Mouse (Mus musculus) retina, postnatal 1 day (tissue): Measurements from ENCODE around the gene Ppid.

Experiments
- DNase-seq: peaks from one replicate; pipeline ENCODE4 v3.0.0-alpha.2; 2012

Ppid gene

GRCm38 (mm10) chr3:79590863-79591792 is at the start of gene Ppid:
Gene Ppid, plus strand, starts transcription at chr3:79591342.
- peak; percentile 90 for DNase-seq

GRCm38 (mm10) chr3:79542585-79542984 is 48.6 kb upstream of the Ppid start:
- no peak for DNase-seq

GRCm38 (mm10) chr3:79548681-79549437 is 42.3 kb upstream of the Ppid start:
- DNase-seq, result no peak

GRCm38 (mm10) chr3:79549751-79550393 is 41.3 kb upstream of the Ppid start:
- DNase-seq, result no peak

- no peak for DNase-seq
These were observed 39.2 kb upstream of the Ppid start for GRCm38 (mm10) chr3:79551826-79552552.

- no peak for DNase-seq
These were observed 37.4 kb upstream of the Ppid start for GRCm38 (mm10) chr3:79553779-79554178.

- no peak for DNase-seq
These were observed 36.1 kb upstream of the Ppid start for GRCm38 (mm10) chr3:79555061-79555460.

GRCm38 (mm10) chr3:79559021-79559772 is 31.9 kb upstream of the Ppid start:
- no peak for DNase-seq

- no peak for DNase-seq
These were observed 31.4 kb upstream of the Ppid start for GRCm38 (mm10) chr3:79559773-79560045.

GRCm38 (mm10) chr3:79560555-79560954 is 30.6 kb upstream of the Ppid start:
- no peak for DNase-seq

GRCm38 (mm10) chr3:79561784-79562715 is 29.1 kb upstream of the Ppid start:
- no peak for DNase-seq

- DNase-seq, result no peak
These were observed 27.6 kb upstream of the Ppid start for GRCm38 (mm10) chr3:79563511-79563910.

- no peak for DNase-seq
These were observed 26.1 kb upstream of the Ppid start for GRCm38 (mm10) chr3:79564875-79565606.

GRCm38 (mm10) chr3:79566716-79567691 is 24.1 kb upstream of the Ppid start:
- no peak for DNase-seq

GRCm38 (mm10) chr3:79567703-79568362 is 23.3 kb upstream of the Ppid start, which contains the start of gene Fnip2:
Gene Fnip2, minus strand, starts transcription at chr3:79567796.
- DNase-seq, result peak; percentile 95

GRCm38 (mm10) chr3:79568629-79569350 is 22.4 kb upstream of the Ppid start:
- no peak for DNase-seq

- DNase-seq, result no peak
These were observed 21.8 kb upstream of the Ppid start for GRCm38 (mm10) chr3:79569351-79569681.

- DNase-seq, result no peak
These were observed 18.7 kb upstream of the Ppid start for GRCm38 (mm10) chr3:79572399-79572798.
